Mouse (Mus musculus) midbrain, postnatal 0 days (tissue): ENCODE results near the gene Igfbp6. TPM values are rescaled to one million over a fixed set of nuclear protein-coding genes. Genes with fewer than 3 reads are reported as not detected.

ENCODE experiments used
- ATAC-seq: fragments of 200-750 bp; cut with Nextera tagmentation; 2 replicates; pipeline ENCODE4 v1.8.0; 2017; ENCODE audit warnings: moderate number of reproducible peaks, mild to moderate bottlenecking, moderate TSS enrichment, moderate library complexity; ENCODE audit not compliant: low FRiP score
- DNase-seq: peaks from one replicate; pipeline ENCODE4 v3.0.0-alpha.2; 2015; ENCODE audit warnings: low spot score
- H3K27ac ChIP-seq: fragments of 300-500 bp; sonication (generic); 2 replicates; pipeline ENCODE4 v1.5.1; 2014; ENCODE audit warnings: low read depth, mild to moderate bottlenecking, low read length, mixed read lengths
- H3K27me3 ChIP-seq: fragments of 300-500 bp; sonication (generic); 2 replicates; pipeline ENCODE4 v1.6.1; 2014; ENCODE audit warnings: low read length, control low read depth, mixed read lengths; ENCODE audit not compliant: insufficient read depth
- H3K36me3 ChIP-seq: fragments of 300-500 bp; sonication (generic); 2 replicates; pipeline ENCODE4 v1.6.1; 2014; ENCODE audit warnings: low read length, control low read depth, mixed read lengths; ENCODE audit not compliant: insufficient read depth
- H3K4me1 ChIP-seq: fragments of 300-500 bp; sonication (generic); 2 replicates; pipeline ENCODE4 v1.6.1; 2014; ENCODE audit warnings: mild to moderate bottlenecking, control low read depth, antibody characterized with exemption, low read length, mixed read lengths; ENCODE audit not compliant: insufficient read depth
- H3K4me2 ChIP-seq: fragments of 300-500 bp; sonication (generic); 2 replicates; pipeline ENCODE4 v1.6.1; 2014; ENCODE audit warnings: low read depth, mild to moderate bottlenecking, low read length, mixed read lengths; ENCODE audit not compliant: poor library complexity, severe bottlenecking
- H3K4me3 ChIP-seq: fragments of 300-500 bp; sonication (generic); 2 replicates; pipeline ENCODE4 v1.5.1; 2014; ENCODE audit warnings: low read depth, mild to moderate bottlenecking, low read length, moderate library complexity
- H3K9ac ChIP-seq: fragments of 300-500 bp; sonication (generic); replicated peaks from 2 replicates; pipeline ENCODE4 v1.6.1; 2014; ENCODE audit warnings: mild to moderate bottlenecking, low read length, moderate library complexity, mixed read lengths; ENCODE audit not compliant: poor library complexity, severe bottlenecking
- H3K9me3 ChIP-seq: fragments of 300-500 bp; sonication (generic); 2 replicates; pipeline ENCODE4 v1.6.1; 2016; ENCODE audit warnings: low read length, control low read depth
- CTCF ChIP-seq: IDR thresholded peaks from 2 replicates; pipeline ENCODE4 v1.5.1; 2016; ENCODE audit warnings: antibody characterized with exemption, mild to moderate bottlenecking
- WGBS: fragments of 180-500 bp; shearing (Covaris S2); extraction: QIAGEN DNeasy Blood & Tissue Kit; methylation state at CpG from one replicate; pipeline ENCODE4 v1.1.7; 2014; 5-methylcytosine and 5-hydroxymethylcytosine counted together
- polyA plus RNA-seq: library from polyadenylated mRNA; unstranded; fragments of >200 nt; fragmentation: Nextera tagmentation; extraction: Ambion mirVana; gene quantifications from 2 replicates; pipeline ENCODE4 v1.2.1, GENCODE M21; 2015
- total RNA-seq: library from RNA; depleted of rRNA; stranded (reverse); fragments of >200 nt; gene quantifications from 2 replicates; pipeline ENCODE4 v1.2.3, GENCODE M21; 2014

The Igfbp6 gene
- total and polyA plus RNA-seq, 2 experiments from 2014 or later, result 9.9 to 13.6 TPM

DNA sequence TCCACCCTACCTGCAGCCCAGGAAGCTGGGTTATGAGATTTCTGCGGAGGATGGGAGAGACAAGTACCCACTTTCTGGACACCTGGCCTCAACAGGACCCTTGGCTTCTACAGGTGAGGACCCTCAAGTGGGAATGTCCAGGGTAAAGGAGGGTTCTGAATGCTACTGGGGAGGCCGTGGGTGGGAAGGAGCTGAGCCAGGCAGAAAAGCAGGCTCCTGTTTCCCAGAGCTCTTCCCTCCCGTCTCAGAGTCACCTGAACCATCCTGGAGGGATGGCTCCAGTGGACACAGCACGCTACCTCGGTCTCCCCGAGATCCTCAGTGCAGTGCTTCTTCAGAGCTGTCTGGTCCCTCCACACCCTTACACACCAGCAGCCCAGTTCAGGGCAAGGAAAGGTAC lies 32.0 kb upstream of the Igfbp6 start:
- no peaks in the 10 kb centered on the region for H3K27me3 ChIP-seq
- no peak for TF ChIP-seq CTCF
- H3K9ac ChIP-seq, result no peak overlapping the region
- no peak overlapping the region for H3K4me2 ChIP-seq
- H3K27ac ChIP-seq, result no peak overlapping the region
- H3K4me3 ChIP-seq, result no peak overlapping the region
- WGBS, result 82% methylated on average over 6 of the region's 6 CpGs
- H3K4me1 ChIP-seq, result no peaks in the 10 kb centered on the region; the same call in 1 of the 2 replicates
- H3K9me3 ChIP-seq, result no peaks in the 10 kb centered on the region
- ATAC-seq, result no peak
- DNase-seq, result no peak
- peaks cover 10% of the 10 kb centered on the region for H3K36me3 ChIP-seq

DNA sequence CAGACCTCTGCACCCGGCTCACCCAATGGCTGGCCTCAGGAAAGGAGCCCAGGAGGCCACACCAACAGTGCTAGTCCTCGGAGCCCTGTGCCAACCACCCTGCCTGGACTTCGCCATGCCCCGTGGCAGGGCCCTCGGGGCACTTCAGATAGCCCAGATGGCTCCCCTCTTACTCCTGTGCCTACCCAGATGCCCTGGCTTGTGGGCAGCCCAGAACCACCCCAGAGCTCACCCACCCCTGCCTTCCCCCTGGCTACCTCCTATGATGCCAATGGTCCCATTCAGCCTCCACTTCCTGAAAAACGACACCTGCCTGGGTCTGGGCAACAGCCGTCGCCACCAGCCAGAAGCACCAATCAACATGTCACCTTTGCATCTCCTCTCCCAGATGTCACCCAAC lies 31.3 kb upstream of the Igfbp6 start:
- WGBS, result 82% methylated on average over 8 of the region's 8 CpGs
- Histone ChIP-seq H3K27me3 (no peaks in the 10 kb centered on the region), H3K36me3 (peaks cover 16% of the 10 kb centered on the region), H3K4me3 (no peak overlapping the region), H3K9me3 (no peaks in the 10 kb centered on the region), H3K9ac (no peak overlapping the region), H3K4me2 (no peak overlapping the region), H3K27ac (no peak overlapping the region), H3K4me1 (no peaks in the 10 kb centered on the region; the same call in 1 of the 2 replicates)
- no peak for TF ChIP-seq CTCF
- ATAC-seq (no peak), DNase-seq (no peak)

DNA sequence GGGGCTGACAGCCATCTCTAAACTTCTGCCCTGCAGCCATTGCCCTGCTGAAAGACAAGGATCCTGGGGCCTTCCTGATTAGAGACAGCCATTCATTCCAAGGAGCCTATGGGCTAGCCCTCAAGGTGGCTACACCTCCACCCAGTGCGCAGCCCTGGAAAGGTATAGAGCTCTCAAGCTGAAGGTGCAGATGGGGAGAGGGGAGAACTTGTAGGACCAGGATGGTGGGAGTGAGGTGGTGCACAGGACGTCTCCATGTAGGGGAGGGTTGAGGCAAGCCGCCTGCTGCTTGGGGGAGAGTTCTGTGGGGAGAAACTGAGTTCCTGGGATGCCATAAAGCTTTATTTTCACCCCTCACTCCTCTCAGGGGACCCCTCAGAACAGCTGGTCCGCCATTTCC lies 30.5 kb upstream of the Igfbp6 start:
- ATAC-seq (no peak), DNase-seq (no peak)
- Histone ChIP-seq H3K27ac (no peak overlapping the region), H3K9me3 (no peaks in the 10 kb centered on the region), H3K4me2 (no peak overlapping the region), H3K9ac (no peak overlapping the region), H3K36me3 (peaks cover 21% of the 10 kb centered on the region), H3K4me1 (no peaks in the 10 kb centered on the region), H3K4me3 (no peak overlapping the region), H3K27me3 (no peaks in the 10 kb centered on the region)
- WGBS, result 87% methylated on average over 4 of the region's 4 CpGs
- no peak for TF ChIP-seq CTCF

DNA sequence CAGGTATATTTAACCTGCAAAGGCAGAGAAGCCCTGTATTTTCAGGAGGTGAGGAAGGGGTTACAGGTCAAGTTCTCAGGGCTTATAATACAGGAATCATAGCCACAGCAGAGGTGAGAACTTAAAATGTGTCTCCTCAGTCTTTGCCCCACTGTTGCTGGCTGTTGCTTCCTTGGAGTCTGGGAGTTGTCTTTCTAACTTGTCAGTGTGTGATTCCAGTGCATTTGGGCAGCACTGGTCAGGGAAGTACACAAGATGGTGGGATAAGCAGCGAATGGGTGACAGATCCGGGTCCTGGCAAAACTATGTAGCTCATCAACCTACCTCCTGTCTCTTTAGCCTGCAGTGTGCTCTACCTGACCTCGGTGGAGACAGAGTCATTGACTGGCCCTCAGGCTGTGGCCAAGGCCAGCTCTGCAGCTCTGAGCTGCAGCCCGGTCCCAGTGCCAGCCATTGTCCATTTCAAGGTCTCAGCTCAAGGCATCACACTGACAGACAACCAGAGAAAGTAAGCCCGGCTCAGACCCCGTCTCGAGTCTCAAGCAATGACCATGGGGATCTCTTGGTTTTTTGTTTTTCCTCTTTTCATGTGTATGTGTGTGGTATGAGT lies 29.4 kb upstream of the Igfbp6 start:
- Histone ChIP-seq H3K4me3 (no peak overlapping the region), H3K9ac (no peak overlapping the region), H3K27me3 (no peaks in the 10 kb centered on the region), H3K27ac (no peak overlapping the region), H3K4me2 (no peak overlapping the region), H3K9me3 (no peaks in the 10 kb centered on the region), H3K4me1 (no peaks in the 10 kb centered on the region), H3K36me3 (peaks cover 30% of the 10 kb centered on the region)
- TF ChIP-seq CTCF, result no peak
- ATAC-seq (no peak), DNase-seq (no peak)
- WGBS, result 85% methylated on average over 7 of the region's 7 CpGs

DNA sequence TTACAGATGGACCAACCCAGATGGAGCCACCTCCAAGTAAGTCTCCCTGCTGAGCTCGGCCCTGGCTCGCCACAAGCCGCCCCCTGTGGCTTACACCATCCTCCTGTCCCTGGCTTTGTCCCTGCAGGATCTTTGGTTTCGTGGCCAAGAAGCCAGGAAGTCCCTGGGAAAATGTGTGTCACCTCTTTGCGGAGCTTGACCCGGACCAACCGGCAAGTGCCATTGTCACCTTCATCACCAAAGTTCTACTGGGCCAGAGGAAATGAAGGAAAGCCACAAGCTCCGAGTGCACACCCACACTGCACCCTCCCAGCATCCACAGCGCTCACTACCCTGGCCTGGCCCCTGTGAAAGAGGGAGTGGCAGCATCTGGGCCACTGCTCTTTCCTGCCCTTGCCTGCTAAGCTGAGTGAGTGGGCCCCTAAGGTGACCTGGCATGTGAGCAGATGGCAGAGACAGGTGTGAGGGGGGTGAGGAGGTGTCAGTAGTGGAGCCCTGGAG lies 28.4 kb upstream of the Igfbp6 start:
- H3K4me2 ChIP-seq, result no peak overlapping the region
- TF ChIP-seq CTCF, result no peak
- H3K27ac ChIP-seq, result no peak overlapping the region
- H3K4me1 ChIP-seq, result no peaks in the 10 kb centered on the region
- H3K27me3 ChIP-seq, result no peaks in the 10 kb centered on the region
- no peak for DNase-seq
- no peak overlapping the region for H3K4me3 ChIP-seq
- 71% methylated on average over 9 of the region's 9 CpGs for WGBS
- no peaks in the 10 kb centered on the region for H3K9me3 ChIP-seq
- no peak for ATAC-seq
- H3K36me3 ChIP-seq, result peaks cover 37% of the 10 kb centered on the region
- H3K9ac ChIP-seq, result no peak overlapping the region

DNA sequence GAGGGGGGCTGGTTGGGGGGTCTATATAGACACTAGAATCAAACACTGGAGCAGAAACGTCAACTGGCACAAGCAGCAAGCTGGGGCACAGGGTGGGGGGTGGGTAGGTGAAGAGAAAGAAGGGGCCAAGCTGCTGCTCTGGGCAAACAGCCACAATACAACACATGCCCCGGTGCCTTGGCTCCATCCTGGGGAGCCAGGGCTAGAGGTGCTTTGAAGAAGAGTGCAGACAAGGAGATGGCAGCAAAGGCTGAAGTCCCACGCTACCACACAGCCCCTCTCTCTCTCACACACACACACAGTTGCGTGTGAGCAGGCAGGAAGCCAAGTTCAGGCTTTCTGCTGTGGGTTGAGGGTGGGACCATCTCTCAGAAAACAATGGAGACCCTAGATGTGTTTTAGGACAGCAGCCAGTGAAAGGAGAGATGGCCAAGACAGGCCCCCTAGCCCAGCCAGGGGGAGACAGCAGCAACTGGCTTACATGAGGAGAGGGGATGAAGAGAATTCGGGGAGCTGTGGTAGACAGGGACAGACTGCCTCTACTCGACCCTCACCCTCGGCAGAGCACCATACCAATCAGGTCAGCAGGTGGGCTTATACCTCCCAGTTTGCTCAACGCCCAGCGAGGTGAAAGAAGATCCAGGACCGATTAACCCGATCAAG lies 27.3 kb upstream of the Igfbp6 start:
- no peak for TF ChIP-seq CTCF
- no peaks in the 10 kb centered on the region for H3K27me3 ChIP-seq
- no peak for ATAC-seq
- H3K9me3 ChIP-seq, result no peaks in the 10 kb centered on the region
- H3K4me2 ChIP-seq, result no peak overlapping the region
- peak; percentile 86 for DNase-seq
- peak overlapping the region; percentile 38; the same call in 1 of the 2 replicates for H3K27ac ChIP-seq
- H3K36me3 ChIP-seq, result peaks cover 47% of the 10 kb centered on the region
- H3K4me3 ChIP-seq, result no peak overlapping the region
- no peak overlapping the region for H3K9ac ChIP-seq
- no peaks in the 10 kb centered on the region for H3K4me1 ChIP-seq
- 65% methylated on average over 11 of the region's 11 CpGs for WGBS
